Mouse (Mus musculus) stomach, embryonic 16.5 days (tissue): ENCODE measurements around the gene Klk9. TPM values are rescaled to one million over a fixed set of nuclear protein-coding genes. Genes with fewer than 3 reads are reported as not detected.

ENCODE experiments used
- ATAC-seq: fragments of 200-750 bp; cut with Nextera tagmentation; 2 replicates; pipeline ENCODE4 v1.8.0; 2017; ENCODE audit warnings: moderate number of reproducible peaks, moderate TSS enrichment; ENCODE audit not compliant: insufficient read depth, low FRiP score
- H3K27ac ChIP-seq: fragments of 300-500 bp; sonication (generic); 2 replicates; pipeline ENCODE4 v1.5.1; 2014; ENCODE audit warnings: low read length
- H3K27me3 ChIP-seq: fragments of 300-500 bp; sonication (generic); 2 replicates; pipeline ENCODE4 v1.6.1; 2014; ENCODE audit warnings: low read length, control low read depth, mixed read lengths; ENCODE audit not compliant: control insufficient read depth, insufficient read depth
- H3K36me3 ChIP-seq: fragments of 300-500 bp; sonication (generic); 2 replicates; pipeline ENCODE4 v1.6.1; 2014; ENCODE audit warnings: low read length; ENCODE audit not compliant: control insufficient read depth, insufficient read depth
- H3K4me1 ChIP-seq: fragments of 300-500 bp; sonication (generic); 2 replicates; pipeline ENCODE4 v1.6.1; 2014; ENCODE audit warnings: low read length, control low read depth, mixed read lengths; ENCODE audit not compliant: control insufficient read depth, insufficient read depth
- H3K4me2 ChIP-seq: fragments of 300-500 bp; sonication (generic); 2 replicates; pipeline ENCODE4 v1.6.1; 2014; ENCODE audit warnings: low read depth, low read length, mixed read lengths
- H3K4me3 ChIP-seq: fragments of 300-500 bp; sonication (generic); replicated peaks from 2 replicates; pipeline ENCODE4 v1.5.1; 2014; ENCODE audit warnings: mild to moderate bottlenecking, low read length
- H3K9ac ChIP-seq: fragments of 300-500 bp; sonication (generic); 2 replicates; pipeline ENCODE4 v1.6.1; 2014; ENCODE audit warnings: low read length
- H3K9me3 ChIP-seq: fragments of 300-500 bp; sonication (generic); replicated peaks from 2 replicates; pipeline ENCODE4 v1.6.1; 2016; ENCODE audit warnings: low read length, control low read depth; ENCODE audit not compliant: control insufficient read depth
- WGBS: fragments of 180-500 bp; shearing (Covaris S2); extraction: QIAGEN DNeasy Blood & Tissue Kit; methylation state at CpG from one replicate; pipeline ENCODE4 v1.1.7; 2014; 5-methylcytosine and 5-hydroxymethylcytosine counted together
- polyA plus RNA-seq: library from polyadenylated mRNA; unstranded; fragments of >200 nt; fragmentation: Nextera tagmentation; extraction: Ambion mirVana; gene quantifications from 2 replicates; pipeline ENCODE4 v1.2.1, GENCODE M21; 2015

Gene Klk9
- polyA plus RNA-seq, 1 experiment from 2014 or later: 2.7 TPM

- H3K9ac ChIP-seq: no peak overlapping the region
- H3K27ac ChIP-seq: no peak overlapping the region; the same call in 1 of the 2 replicates
- WGBS: 80% methylated on average over 11 of the region's 11 CpGs
- no peak for ATAC-seq
- no peaks in the 10 kb centered on the region for H3K9me3 ChIP-seq
- H3K27me3 ChIP-seq: no peaks in the 10 kb centered on the region
- no peaks in the 10 kb centered on the region for H3K36me3 ChIP-seq
- peaks cover 8% of the 10 kb centered on the region; the same call in 1 of the 2 replicates for H3K4me1 ChIP-seq
- peak overlapping the region; percentile 12; the same call in 1 of the 2 replicates for H3K4me2 ChIP-seq
- H3K4me3 ChIP-seq: peak overlapping the region; percentile 13; the same call in 1 of the 2 replicates
These were observed 10.2 kb upstream of the Klk9 start for GRCm38 (mm10) chr7:43781541-43781940.

GRCm38 (mm10) chr7:43782275-43783265 lies 9.1 kb upstream of the Klk9 start:
- peak overlapping the region; percentile 69 for H3K9ac ChIP-seq
- 7% methylated on average over 36 of the region's 36 CpGs for WGBS
- H3K4me1 ChIP-seq: peaks cover 8% of the 10 kb centered on the region; the same call in 1 of the 2 replicates
- H3K9me3 ChIP-seq: no peaks in the 10 kb centered on the region
- no peaks in the 10 kb centered on the region for H3K36me3 ChIP-seq
- peak overlapping the region; percentile 42 for H3K4me3 ChIP-seq
- peak overlapping the region; percentile 55; the same call in 1 of the 2 replicates for H3K27ac ChIP-seq
- ATAC-seq: peak; percentile 74
- no peaks in the 10 kb centered on the region for H3K27me3 ChIP-seq
- peak overlapping the region; percentile 82 for H3K4me2 ChIP-seq

GRCm38 (mm10) chr7:43785286-43785685 lies 6.4 kb upstream of the Klk9 start:
- WGBS: 82% methylated on average over 1 of the region's 1 CpGs
- Histone ChIP-seq H3K9ac (no peak overlapping the region), H3K36me3 (no peaks in the 10 kb centered on the region), H3K9me3 (no peaks in the 10 kb centered on the region), H3K4me2 (no peak overlapping the region), H3K4me3 (no peak overlapping the region), H3K27ac (no peak overlapping the region), H3K4me1 (peaks cover 8% of the 10 kb centered on the region; the same call in 1 of the 2 replicates), H3K27me3 (no peaks in the 10 kb centered on the region)
- ATAC-seq: no peak

GRCm38 (mm10) chr7:43788096-43788495 lies 3.6 kb upstream of the Klk9 start:
- Histone ChIP-seq H3K27me3 (no peaks in the 10 kb centered on the region), H3K27ac (no peak overlapping the region), H3K36me3 (no peaks in the 10 kb centered on the region), H3K9ac (no peak overlapping the region), H3K4me2 (no peak overlapping the region), H3K9me3 (no peaks in the 10 kb centered on the region), H3K4me1 (peaks cover under 1% of the 10 kb centered on the region; the same call in 1 of the 2 replicates), H3K4me3 (no peak overlapping the region)
- no peak for ATAC-seq
- 59% methylated on average over 3 of the region's 3 CpGs for WGBS

- 53% methylated on average over 2 of the region's 2 CpGs for WGBS
These were observed 2.4 kb upstream of the Klk9 start for GRCm38 (mm10) chr7:43789295-43789694.

GRCm38 (mm10) chr7:43796355-43796754 lies 4.7 kb downstream of the Klk9 start:
- H3K9ac ChIP-seq: peak overlapping the region; percentile 72
- 4% methylated on average over 8 of the region's 8 CpGs for WGBS

More at GRCm38 (mm10) chr7:43789295-43789694, 2.4 kb upstream of the Klk9 start:
- no peak overlapping the region for H3K27ac ChIP-seq
- H3K27me3 ChIP-seq: no peaks in the 10 kb centered on the region
- H3K4me2 ChIP-seq: no peak overlapping the region
- H3K9ac ChIP-seq: no peak overlapping the region
- H3K4me3 ChIP-seq: no peak overlapping the region
- H3K36me3 ChIP-seq: no peaks in the 10 kb centered on the region
- H3K4me1 ChIP-seq: no peaks in the 10 kb centered on the region
- H3K9me3 ChIP-seq: no peaks in the 10 kb centered on the region
- ATAC-seq: no peak

GRCm38 (mm10) chr7:43797333-43797769 lies 5.7 kb downstream of the Klk9 start, which contains the start of gene Klk8:
Gene Klk8 (plus strand): TSS chr7:43797577.
- under 1% methylated on average over 28 of the region's 28 CpGs for WGBS
- peak within 1 kb of the TSS; percentile 72 for H3K9ac ChIP-seq
- ATAC-seq: peak; percentile 23; the same call in 1 of the 2 replicates
- H3K4me1 ChIP-seq: peaks cover 3% of the 10 kb centered on the region; the same call in 1 of the 2 replicates
- H3K27ac ChIP-seq: peak within 1 kb of the TSS; percentile 47; the same call in 1 of the 2 replicates
- peak within 1 kb of the TSS; percentile 66 for H3K4me3 ChIP-seq
- H3K27me3 ChIP-seq: no peaks in the 10 kb centered on the region
- no peaks in the 10 kb centered on the region for H3K9me3 ChIP-seq
- peak within 1 kb of the TSS; percentile 86 for H3K4me2 ChIP-seq
- H3K36me3 ChIP-seq: no peaks in the 10 kb centered on the region

More at GRCm38 (mm10) chr7:43796355-43796754, 4.7 kb downstream of the Klk9 start:
- no peaks in the 10 kb centered on the region for H3K36me3 ChIP-seq
- no peak overlapping the region for H3K27ac ChIP-seq
- no peaks in the 10 kb centered on the region for H3K27me3 ChIP-seq
- H3K4me3 ChIP-seq: peak overlapping the region; percentile 66
- no peaks in the 10 kb centered on the region for H3K9me3 ChIP-seq
- peak overlapping the region; percentile 86 for H3K4me2 ChIP-seq
- ATAC-seq: peak; percentile 27; the same call in 1 of the 2 replicates
- peaks cover 3% of the 10 kb centered on the region; the same call in 1 of the 2 replicates for H3K4me1 ChIP-seq

GRCm38 (mm10) chr7:43797844-43798462 lies 6.3 kb downstream of the Klk9 start:
- ATAC-seq: peak; percentile 26; the same call in 1 of the 2 replicates
- H3K36me3 ChIP-seq: no peaks in the 10 kb centered on the region
- no peaks in the 10 kb centered on the region for H3K27me3 ChIP-seq
- peak overlapping the region; percentile 66 for H3K4me3 ChIP-seq
- H3K4me1 ChIP-seq: peaks cover 3% of the 10 kb centered on the region; the same call in 1 of the 2 replicates
- H3K4me2 ChIP-seq: peak overlapping the region; percentile 86
- H3K9ac ChIP-seq: peak overlapping the region; percentile 72
- WGBS: 34% methylated on average over 13 of the region's 13 CpGs
- H3K9me3 ChIP-seq: no peaks in the 10 kb centered on the region
- H3K27ac ChIP-seq: no peak overlapping the region
